Mouse (Mus musculus): ENCODE measurements at regions not wholly inside any gene's neighbourhood (a gene's known extent, or its start where the extent isn't known, plus 50 kb on each side); places are given as distances from the start of the nearest gene placed in this dataset.

DNA sequence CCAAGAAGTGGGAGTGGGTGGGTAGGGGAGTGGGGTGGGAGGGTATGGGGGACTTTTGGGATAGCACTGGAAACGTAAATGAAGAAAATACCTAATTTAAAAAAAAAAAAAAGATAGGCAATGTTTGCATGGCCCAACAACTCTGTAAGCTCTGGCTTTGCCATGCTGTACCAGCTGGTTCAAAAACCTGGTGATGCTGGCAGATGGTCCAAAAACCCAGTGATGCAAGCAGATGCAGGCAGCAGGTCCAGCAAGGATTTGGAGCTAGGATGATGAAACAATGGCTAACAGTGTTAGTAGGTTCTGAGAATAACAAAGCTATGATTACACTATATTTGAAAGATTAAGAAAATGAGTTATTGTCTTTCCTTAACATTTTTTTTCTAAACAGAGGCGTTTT is 466.6 kb upstream of the B3galt2 start:
- TF ChIP-seq CTCF (IDR thresholded peaks at IDR 0.05; ENCODE audit: low read depth, low read length) (no peak), TAL1 (conservative IDR thresholded peaks at IDR 0.05; ENCODE audit: low read depth, low read length) (no peak), GATA1 (IDR thresholded peaks at IDR 0.05; ENCODE audit: borderline replicate concordance, low read length) (no peak)

Measured in G1E (cell line).